Mouse (Mus musculus): Measurements from ENCODE around the gene Ifitm5. TPM values are rescaled to one million over a fixed set of nuclear protein-coding genes. Genes with fewer than 3 reads are reported as not detected.

Ifitm5 gene
- polyA plus RNA-seq, 1 experiment = 7.3 TPM

- DNase-seq (ENCODE audit: low read depth) = no peak
- no peak for TF ChIP-seq POLR2A (IDR thresholded peaks at IDR 0.05; ENCODE audit: borderline replicate concordance, extremely low read depth, insufficient read depth, insufficient read length, poor library complexity, severe bottlenecking)
- TF ChIP-seq CTCF (IDR thresholded peaks at IDR 0.05; ENCODE audit: borderline replicate concordance, extremely low read depth, insufficient read depth, insufficient read length) = no peak
Observed at GRCm38 (mm10) chr7:140948161-140948560, 1.9 kb downstream of the Ifitm5 start.

GRCm38 (mm10) chr7:140946980-140947379 lies 3.1 kb downstream of the Ifitm5 start:
- DNase-seq (ENCODE audit: low read depth) = no peak
- TF ChIP-seq POLR2A (IDR thresholded peaks at IDR 0.05; ENCODE audit: borderline replicate concordance, extremely low read depth, insufficient read depth, insufficient read length, poor library complexity, severe bottlenecking) (no peak), CTCF (IDR thresholded peaks at IDR 0.05; ENCODE audit: borderline replicate concordance, extremely low read depth, insufficient read depth, insufficient read length) (no peak)

GRCm38 (mm10) chr7:140946311-140946710 lies 3.8 kb downstream of the Ifitm5 start:
- DNase-seq (ENCODE audit: low read depth) = no peak
- TF ChIP-seq CTCF (IDR thresholded peaks at IDR 0.05; ENCODE audit: borderline replicate concordance, extremely low read depth, insufficient read depth, insufficient read length) (no peak), POLR2A (IDR thresholded peaks at IDR 0.05; ENCODE audit: borderline replicate concordance, extremely low read depth, insufficient read depth, insufficient read length, poor library complexity, severe bottlenecking) (no peak)

GRCm38 (mm10) chr7:140945247-140945646 lies 4.8 kb downstream of the Ifitm5 start:
- DNase-seq (ENCODE audit: low read depth) = no peak
- TF ChIP-seq CTCF (IDR thresholded peaks at IDR 0.05; ENCODE audit: borderline replicate concordance, extremely low read depth, insufficient read depth, insufficient read length) (no peak), POLR2A (IDR thresholded peaks at IDR 0.05; ENCODE audit: borderline replicate concordance, extremely low read depth, insufficient read depth, insufficient read length, poor library complexity, severe bottlenecking) (no peak)

- no peak for DNase-seq (ENCODE audit: low read depth)
- no peak for TF ChIP-seq POLR2A (IDR thresholded peaks at IDR 0.05; ENCODE audit: borderline replicate concordance, extremely low read depth, insufficient read depth, insufficient read length, poor library complexity, severe bottlenecking)
- TF ChIP-seq CTCF (IDR thresholded peaks at IDR 0.05; ENCODE audit: borderline replicate concordance, extremely low read depth, insufficient read depth, insufficient read length) = no peak
Observed at GRCm38 (mm10) chr7:140944236-140944635, 5.9 kb downstream of the Ifitm5 start.

- DNase-seq (ENCODE audit: low read depth) = no peak
- TF ChIP-seq POLR2A (IDR thresholded peaks at IDR 0.05; ENCODE audit: borderline replicate concordance, extremely low read depth, insufficient read depth, insufficient read length, poor library complexity, severe bottlenecking) = no peak
- no peak for TF ChIP-seq CTCF (IDR thresholded peaks at IDR 0.05; ENCODE audit: borderline replicate concordance, extremely low read depth, insufficient read depth, insufficient read length)
Observed at GRCm38 (mm10) chr7:140943356-140943755, 6.7 kb downstream of the Ifitm5 start.

GRCm38 (mm10) chr7:140942811-140943210 lies 7.3 kb downstream of the Ifitm5 start:
- TF ChIP-seq POLR2A (IDR thresholded peaks at IDR 0.05; ENCODE audit: borderline replicate concordance, extremely low read depth, insufficient read depth, insufficient read length, poor library complexity, severe bottlenecking) (no peak), CTCF (IDR thresholded peaks at IDR 0.05; ENCODE audit: borderline replicate concordance, extremely low read depth, insufficient read depth, insufficient read length) (no peak)
- DNase-seq (ENCODE audit: low read depth) = no peak

- no peak for TF ChIP-seq CTCF (IDR thresholded peaks at IDR 0.05; ENCODE audit: borderline replicate concordance, extremely low read depth, insufficient read depth, insufficient read length)
- TF ChIP-seq POLR2A (IDR thresholded peaks at IDR 0.05; ENCODE audit: borderline replicate concordance, extremely low read depth, insufficient read depth, insufficient read length, poor library complexity, severe bottlenecking) = no peak
- DNase-seq (ENCODE audit: low read depth) = no peak
Observed at GRCm38 (mm10) chr7:140942341-140942740, 7.8 kb downstream of the Ifitm5 start.

- DNase-seq (ENCODE audit: low read depth) = peak; percentile 86
- TF ChIP-seq POLR2A (IDR thresholded peaks at IDR 0.05; ENCODE audit: borderline replicate concordance, extremely low read depth, insufficient read depth, insufficient read length, poor library complexity, severe bottlenecking) = no peak
- TF ChIP-seq CTCF (IDR thresholded peaks at IDR 0.05; ENCODE audit: borderline replicate concordance, extremely low read depth, insufficient read depth, insufficient read length) = peak; percentile 91
Observed at GRCm38 (mm10) chr7:140941222-140942051, 8.7 kb downstream of the Ifitm5 start, which contains the start of gene Pgghg. Gene Pgghg (plus strand): TSS chr7:140941391.

GRCm38 (mm10) chr7:140939669-140940171 lies 10.4 kb downstream of the Ifitm5 start:
- TF ChIP-seq CTCF (IDR thresholded peaks at IDR 0.05; ENCODE audit: borderline replicate concordance, extremely low read depth, insufficient read depth, insufficient read length) (no peak), POLR2A (IDR thresholded peaks at IDR 0.05; ENCODE audit: borderline replicate concordance, extremely low read depth, insufficient read depth, insufficient read length, poor library complexity, severe bottlenecking) (no peak)
- peak; percentile 40 for DNase-seq (ENCODE audit: low read depth)

- DNase-seq (ENCODE audit: low read depth) = no peak
- TF ChIP-seq POLR2A (IDR thresholded peaks at IDR 0.05; ENCODE audit: borderline replicate concordance, extremely low read depth, insufficient read depth, insufficient read length, poor library complexity, severe bottlenecking) = no peak
- TF ChIP-seq CTCF (IDR thresholded peaks at IDR 0.05; ENCODE audit: borderline replicate concordance, extremely low read depth, insufficient read depth, insufficient read length) = no peak
Observed at GRCm38 (mm10) chr7:140938896-140939295, 11.2 kb downstream of the Ifitm5 start.

- DNase-seq (ENCODE audit: low read depth) = no peak
- TF ChIP-seq CTCF (IDR thresholded peaks at IDR 0.05; ENCODE audit: borderline replicate concordance, extremely low read depth, insufficient read depth, insufficient read length) (peak; percentile 26; the same call in 1 of the 2 replicates), POLR2A (IDR thresholded peaks at IDR 0.05; ENCODE audit: borderline replicate concordance, extremely low read depth, insufficient read depth, insufficient read length, poor library complexity, severe bottlenecking) (no peak)
Observed at GRCm38 (mm10) chr7:140938436-140938835, 11.7 kb downstream of the Ifitm5 start.

All from brain, embryonic 14.5 days (tissue).